Mouse (Mus musculus): Measurements from ENCODE around the gene Gm11492.

DNA sequence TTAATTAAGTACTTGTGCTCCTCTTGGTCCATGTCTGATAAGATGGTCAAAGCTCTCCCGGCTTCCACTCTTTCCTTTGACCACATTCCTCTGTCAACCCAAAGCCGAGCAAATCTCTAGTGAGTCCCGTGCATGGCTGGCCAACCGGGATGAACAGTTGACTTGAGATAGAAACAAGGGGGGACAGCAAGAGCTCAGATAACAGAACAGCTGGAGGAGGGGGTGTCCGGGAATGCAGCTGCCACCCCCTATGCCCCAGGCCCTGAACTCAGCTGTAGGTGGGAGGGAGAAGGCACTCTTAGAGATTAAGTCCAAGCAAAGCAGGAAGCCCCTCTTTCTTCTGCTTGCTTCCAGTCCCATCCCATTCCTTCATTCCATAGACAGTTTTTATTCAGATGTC, 4.3 kb downstream of the Gm11492 start:
- TF ChIP-seq CHD2 (IDR thresholded peaks at IDR 0.05; ENCODE audit: low read depth, low read length) (no peak), MAFK (IDR thresholded peaks at IDR 0.05; ENCODE audit: insufficient read depth, low read depth, low read length) (no peak), HCFC1 (IDR thresholded peaks at IDR 0.05; ENCODE audit: borderline replicate concordance, insufficient read depth, low read length) (no peak), ZNF384 (IDR thresholded peaks at IDR 0.05; ENCODE audit: low read depth, low read length) (no peak)
